Mouse (Mus musculus) lung, embryonic 14.5 days (tissue): ENCODE results near the gene Ift22. TPM values are rescaled to one million over a fixed set of nuclear protein-coding genes. Genes with fewer than 3 reads are reported as not detected.

Source experiments
- ATAC-seq: fragments of 200-750 bp; cut with Nextera tagmentation; 2 replicates; pipeline ENCODE4 v1.8.0; 2017; ENCODE audit warnings: mild to moderate bottlenecking, moderate TSS enrichment, moderate library complexity; ENCODE audit not compliant: insufficient read depth
- DNase-seq: peaks from one replicate; pipeline ENCODE4 v3.0.0-alpha.2; 2015
- H3K27ac ChIP-seq: fragments of 300-500 bp; sonication (generic); 2 replicates; pipeline ENCODE4 v1.5.1; 2014; ENCODE audit warnings: low read depth, mild to moderate bottlenecking, moderate library complexity
- H3K27me3 ChIP-seq: fragments of 300-500 bp; sonication (generic); 2 replicates; pipeline ENCODE4 v1.6.1; 2014; ENCODE audit warnings: low read length, control low read depth; ENCODE audit not compliant: insufficient read depth
- H3K36me3 ChIP-seq: fragments of 300-500 bp; sonication (generic); 2 replicates; pipeline ENCODE4 v1.6.1; 2014; ENCODE audit warnings: control low read depth; ENCODE audit not compliant: insufficient read depth
- H3K4me1 ChIP-seq: fragments of 300-500 bp; sonication (generic); 2 replicates; pipeline ENCODE4 v1.6.1; 2014; ENCODE audit warnings: antibody characterized with exemption, control low read depth; ENCODE audit not compliant: insufficient read depth
- H3K4me2 ChIP-seq: fragments of 300-500 bp; sonication (generic); 2 replicates; pipeline ENCODE4 v1.6.1; 2014; ENCODE audit warnings: mild to moderate bottlenecking
- H3K4me3 ChIP-seq: fragments of 300-500 bp; sonication (generic); 2 replicates; pipeline ENCODE4 v1.5.1; 2014; ENCODE audit warnings: low read depth, low read length
- H3K9ac ChIP-seq: fragments of 300-500 bp; sonication (generic); 2 replicates; pipeline ENCODE4 v1.6.1; 2014
- H3K9me3 ChIP-seq: fragments of 300-500 bp; sonication (generic); 2 replicates; pipeline ENCODE4 v1.6.1; 2016; ENCODE audit warnings: low read depth, low read length, control low read depth
- CTCF ChIP-seq: IDR thresholded peaks from 2 replicates; pipeline ENCODE4 v1.5.1; 2016; ENCODE audit warnings: antibody characterized with exemption, low read depth
- WGBS: fragments of 180-500 bp; shearing (Covaris S2); extraction: QIAGEN DNeasy Blood & Tissue Kit; methylation state at CpG from one replicate; pipeline ENCODE4 v1.1.7; 2014; 5-methylcytosine and 5-hydroxymethylcytosine counted together
- polyA plus RNA-seq: library from polyadenylated mRNA; unstranded; fragments of >200 nt; fragmentation: Nextera tagmentation; extraction: Ambion mirVana; gene quantifications from 2 replicates; pipeline ENCODE4 v1.2.1, GENCODE M21; 2014

Ift22 gene
- polyA plus RNA-seq, 1 experiment from 2014 or later = 72.2 TPM

DNA sequence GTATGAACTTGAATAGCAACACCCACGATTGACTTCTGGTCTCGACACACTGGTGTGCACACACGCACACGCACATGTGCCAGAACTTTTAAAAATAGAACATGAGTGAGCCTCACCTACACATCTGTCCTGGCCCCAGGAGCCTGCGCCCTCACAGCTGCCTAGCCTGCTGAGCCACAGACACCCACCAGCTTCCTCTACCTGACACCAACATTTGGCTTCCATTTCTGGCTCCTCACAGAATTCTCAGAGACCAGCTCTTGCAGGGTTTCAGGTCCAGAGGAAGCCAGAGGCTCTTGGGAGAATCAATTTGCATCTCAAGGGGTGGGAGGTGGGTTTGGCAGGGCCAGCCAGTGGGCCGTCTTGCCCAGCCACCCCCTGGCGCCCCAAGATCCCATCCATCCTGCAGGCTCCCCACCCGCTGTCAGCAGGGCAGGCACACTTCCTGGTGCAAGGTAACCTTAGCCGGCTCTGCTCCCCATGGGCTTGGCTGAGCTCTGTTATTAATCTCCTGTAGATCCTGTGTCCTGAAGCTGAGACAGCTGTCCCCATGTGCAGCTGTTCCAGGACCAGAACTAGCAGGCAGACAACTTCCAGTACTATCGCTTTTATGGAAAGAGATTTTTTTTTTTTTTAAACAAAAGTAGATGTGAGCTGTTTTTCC, 38.4 kb upstream of the Ift22 start:
- Histone ChIP-seq H3K4me1 (no peaks in the 10 kb centered on the region; the same call in 1 of the 2 replicates), H3K9me3 (no peaks in the 10 kb centered on the region), H3K36me3 (no peaks in the 10 kb centered on the region), H3K9ac (no peak overlapping the region), H3K4me3 (no peak overlapping the region), H3K27me3 (no peaks in the 10 kb centered on the region), H3K27ac (peak overlapping the region; percentile 30), H3K4me2 (no peak overlapping the region)
- WGBS = 50% methylated on average over 10 of the region's 10 CpGs
- no peak for TF ChIP-seq CTCF
- ATAC-seq (no peak), DNase-seq (no peak)

DNA sequence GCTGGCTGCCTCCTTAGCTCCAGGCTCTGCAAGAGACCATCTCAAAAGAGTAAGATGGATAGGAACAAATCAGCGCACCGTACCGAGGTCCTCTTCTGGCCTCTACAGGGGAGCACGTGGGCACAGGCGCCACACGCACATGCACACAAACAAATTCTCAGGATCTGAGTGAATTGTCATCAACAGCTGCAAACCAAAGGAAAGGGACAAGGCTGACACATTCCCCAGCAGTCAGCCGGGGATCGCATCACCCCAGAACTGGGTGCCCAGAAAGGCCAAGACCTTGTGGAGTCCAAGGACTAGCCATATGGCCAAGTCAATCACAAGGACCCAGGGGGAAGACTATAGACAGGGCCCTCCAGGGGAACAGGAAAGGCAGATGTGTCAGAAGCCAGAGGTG, 35.5 kb upstream of the Ift22 start:
- 70% methylated on average over 8 of the region's 8 CpGs for WGBS
- Histone ChIP-seq H3K9ac (no peak overlapping the region), H3K9me3 (no peaks in the 10 kb centered on the region), H3K27ac (no peak overlapping the region), H3K4me1 (no peaks in the 10 kb centered on the region; the same call in 1 of the 2 replicates), H3K4me3 (no peak overlapping the region), H3K4me2 (no peak overlapping the region), H3K27me3 (no peaks in the 10 kb centered on the region), H3K36me3 (no peaks in the 10 kb centered on the region)
- DNase-seq (no peak), ATAC-seq (no peak)
- no peak for TF ChIP-seq CTCF

DNA sequence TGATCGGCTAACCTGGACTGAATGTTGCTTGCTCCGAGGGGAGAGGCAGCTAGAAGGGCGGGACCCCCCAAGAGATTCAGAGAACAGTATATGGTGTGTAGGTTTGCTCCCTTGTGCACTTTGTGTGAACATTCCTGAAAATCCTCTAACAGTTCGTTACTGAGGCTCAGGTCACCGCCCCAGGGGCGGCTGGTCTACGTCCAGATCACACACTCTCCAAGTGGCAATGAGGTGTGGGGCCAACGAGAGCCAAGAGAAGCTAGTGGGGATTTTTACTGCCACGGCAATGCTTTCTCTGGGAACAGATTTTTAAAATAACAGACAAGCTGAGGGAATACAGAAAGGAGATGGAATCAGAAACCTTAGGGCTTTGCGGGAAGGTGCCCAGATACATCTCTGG, 33.7 kb upstream of the Ift22 start:
- H3K4me3 ChIP-seq = no peak overlapping the region
- no peaks in the 10 kb centered on the region for H3K27me3 ChIP-seq
- H3K9ac ChIP-seq = no peak overlapping the region
- WGBS = 43% methylated on average over 10 of the region's 10 CpGs
- no peak overlapping the region for H3K4me2 ChIP-seq
- DNase-seq (no peak), ATAC-seq (no peak)
- H3K36me3 ChIP-seq = no peaks in the 10 kb centered on the region
- TF ChIP-seq CTCF = no peak
- H3K4me1 ChIP-seq = no peaks in the 10 kb centered on the region; the same call in 1 of the 2 replicates
- no peaks in the 10 kb centered on the region for H3K9me3 ChIP-seq
- no peak overlapping the region for H3K27ac ChIP-seq

GRCm38 (mm10) chr5:136880101-136880500, 27.8 kb upstream of the Ift22 start:
- 75% methylated on average over 8 of the region's 8 CpGs for WGBS
- Histone ChIP-seq H3K27ac (no peak overlapping the region), H3K4me3 (no peak overlapping the region), H3K27me3 (peaks cover 25% of the 10 kb centered on the region), H3K9ac (no peak overlapping the region), H3K36me3 (no peaks in the 10 kb centered on the region), H3K4me2 (no peak overlapping the region), H3K4me1 (no peaks in the 10 kb centered on the region), H3K9me3 (no peaks in the 10 kb centered on the region)
- no peak for TF ChIP-seq CTCF
- ATAC-seq (no peak), DNase-seq (no peak)

DNA sequence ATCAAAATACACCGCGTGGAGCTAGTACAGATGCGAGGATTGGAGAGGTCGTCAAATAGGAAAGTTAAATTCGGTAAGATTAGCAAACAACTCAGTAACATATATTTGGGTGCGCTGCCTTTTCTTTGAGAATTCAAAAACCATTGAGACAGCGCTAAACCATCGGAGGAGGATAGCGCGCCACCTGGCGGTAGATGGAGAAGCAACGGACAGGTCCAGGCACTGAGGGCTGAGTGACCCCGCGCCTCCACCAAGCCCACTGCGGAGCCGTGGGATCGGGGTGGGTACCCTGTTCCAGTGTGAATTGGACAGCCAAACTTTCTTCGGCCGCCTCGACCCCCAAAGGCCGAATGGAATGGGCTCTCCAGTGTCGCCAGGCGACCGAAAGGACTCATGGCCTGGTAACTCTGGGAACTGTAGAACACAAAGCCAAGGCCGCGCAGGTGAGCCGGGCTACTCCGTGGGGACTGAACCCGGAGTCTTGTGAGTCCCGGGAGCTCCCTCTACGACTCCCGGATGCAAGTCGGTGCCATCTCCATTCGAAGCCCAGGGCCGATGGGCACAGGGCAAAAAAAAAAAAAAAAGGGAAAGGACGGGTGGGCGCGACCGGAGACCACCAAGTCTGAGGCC, 26.5 kb upstream of the Ift22 start:
- ATAC-seq = peak; percentile 77

GRCm38 (mm10) chr5:136882055-136882787, 25.7 kb upstream of the Ift22 start:
- 2% methylated on average over 47 of the region's 47 CpGs for WGBS
- peak overlapping the region; percentile 64 for H3K9ac ChIP-seq
- no peaks in the 10 kb centered on the region for H3K36me3 ChIP-seq
- ATAC-seq = peak; percentile 25; the same call in 1 of the 2 replicates
- H3K4me3 ChIP-seq = peak overlapping the region; percentile 56
- no peaks in the 10 kb centered on the region for H3K9me3 ChIP-seq
- H3K4me1 ChIP-seq = peaks cover 2% of the 10 kb centered on the region; the same call in 1 of the 2 replicates
- DNase-seq = peak; percentile 33
- H3K27ac ChIP-seq = no peak overlapping the region; the same call in 1 of the 2 replicates
- peaks cover 25% of the 10 kb centered on the region for H3K27me3 ChIP-seq
- no peak for TF ChIP-seq CTCF
- H3K4me2 ChIP-seq = peak overlapping the region; percentile 87

More for the DNA sequence above, 26.5 kb upstream of the Ift22 start:
- H3K4me1 ChIP-seq = no peaks in the 10 kb centered on the region
- H3K9ac ChIP-seq = peak overlapping the region; percentile 64
- H3K9me3 ChIP-seq = no peaks in the 10 kb centered on the region
- DNase-seq = peak; percentile 96
- TF ChIP-seq CTCF = peak; percentile 93
- H3K27ac ChIP-seq = no peak overlapping the region
- 5% methylated on average over 39 of the region's 39 CpGs for WGBS
- H3K36me3 ChIP-seq = no peaks in the 10 kb centered on the region
- H3K27me3 ChIP-seq = peaks cover 25% of the 10 kb centered on the region
- peak overlapping the region; percentile 56 for H3K4me3 ChIP-seq
- H3K4me2 ChIP-seq = peak overlapping the region; percentile 87
